Mouse (Mus musculus) embryo, embryonic 9.5 days (tissue): ENCODE results near the gene Msln.
"Not testable (repeated sequence)": the region's sequence is repeated elsewhere in the genome, so short reads cannot be mapped to it uniquely, and the experiment has no call there.

Source experiments
- DNase-seq: peaks from one replicate; pipeline ENCODE4 v3.0.0-alpha.2; 2017; ENCODE audit errors: extremely low spot score

Gene Msln

GRCm38 (mm10) chr17:25773549-25774120 is 19.5 kb upstream of the Msln start, which contains the start of gene Narfl:
Gene Narfl, plus strand, starts transcription at chr17:25773776.
- peak; percentile 98 for DNase-seq

- DNase-seq: no peak
Measured at GRCm38 (mm10) chr17:25769331-25769730, 15.2 kb upstream of the Msln start.

GRCm38 (mm10) chr17:25765886-25766285 is 11.7 kb upstream of the Msln start:
- no peak for DNase-seq

- no peak for DNase-seq
Measured at GRCm38 (mm10) chr17:25762591-25762990, 8.4 kb upstream of the Msln start.

- no peak for DNase-seq
Measured at GRCm38 (mm10) chr17:25761561-25761970, 7.4 kb upstream of the Msln start.

GRCm38 (mm10) chr17:25760148-25760547 is 6.0 kb upstream of the Msln start:
- DNase-seq: no peak

GRCm38 (mm10) chr17:25757691-25758090 is 3.5 kb upstream of the Msln start:
- no peak for DNase-seq

- no peak for DNase-seq
Measured at GRCm38 (mm10) chr17:25756378-25757242, 2.4 kb upstream of the Msln start.

- DNase-seq: no peak
Measured at GRCm38 (mm10) chr17:25755627-25756377, 1.6 kb upstream of the Msln start.

- DNase-seq: no peak
Measured at GRCm38 (mm10) chr17:25755086-25755485, 908 bp upstream of the Msln start.

GRCm38 (mm10) chr17:25751446-25751845 is 2.7 kb downstream of the Msln start:
- DNase-seq: no peak

- no peak for DNase-seq
Measured at GRCm38 (mm10) chr17:25749314-25749713, 4.9 kb downstream of the Msln start.

GRCm38 (mm10) chr17:25748238-25748637 is 5.9 kb downstream of the Msln start:
- no peak for DNase-seq

GRCm38 (mm10) chr17:25744311-25744710 is 9.9 kb downstream of the Msln start:
- no peak for DNase-seq

GRCm38 (mm10) chr17:25743831-25744230 is 10.3 kb downstream of the Msln start:
- no peak for DNase-seq

GRCm38 (mm10) chr17:25741471-25741870 is 12.7 kb downstream of the Msln start:
- not testable (repeated sequence) for DNase-seq

- no peak for DNase-seq
Measured at GRCm38 (mm10) chr17:25738861-25739260, 15.3 kb downstream of the Msln start.

GRCm38 (mm10) chr17:25735745-25736144 is 18.4 kb downstream of the Msln start, which contains the start of gene Mslnl:
Gene Mslnl, plus strand, starts transcription at chr17:25736042.
- DNase-seq: no peak

GRCm38 (mm10) chr17:25735246-25735645 is 18.9 kb downstream of the Msln start:
- DNase-seq: no peak

- peak; percentile 88 for DNase-seq
Measured at GRCm38 (mm10) chr17:25732082-25732481, 22.1 kb downstream of the Msln start.

- no peak for DNase-seq
Measured at GRCm38 (mm10) chr17:25728009-25728270, 26.2 kb downstream of the Msln start.

GRCm38 (mm10) chr17:25727265-25728008 is 26.7 kb downstream of the Msln start, which contains the start of the genes Chtf18 and Rpusd1:
Gene Chtf18, minus strand, starts transcription at chr17:25727419.
Gene Rpusd1, plus strand, starts transcription at chr17:25727670.
- DNase-seq: peak; percentile 98
